Mouse (Mus musculus) left cerebral cortex, postnatal 36 days (tissue): ENCODE results near the gene Pcx. TPM values are rescaled to one million over a fixed set of nuclear protein-coding genes. Genes with fewer than 3 reads are reported as not detected.

Experiments used
- DNase-seq, 2 experiments: peaks; one replicate each; pipeline ENCODE4 v3.0.0; 2021 to 2022; ENCODE audit warnings: low spot score in 2 of 2, mixed read lengths in 1 of 2
- intact Hi-C: fragments of 180-260 bp; cut with DNase I; formaldehyde crosslinking; loops from one replicate; pipeline ENCODE4 v1.15.1; 2025
- total RNA-seq, 2 experiments: library from RNA; stranded (reverse); gene quantifications; 2 replicates each; pipeline ENCODE4 v1.2.3; 2021

The Pcx gene
- total RNA-seq = 10 to 100 TPM; 73.3 TPM

DNA sequence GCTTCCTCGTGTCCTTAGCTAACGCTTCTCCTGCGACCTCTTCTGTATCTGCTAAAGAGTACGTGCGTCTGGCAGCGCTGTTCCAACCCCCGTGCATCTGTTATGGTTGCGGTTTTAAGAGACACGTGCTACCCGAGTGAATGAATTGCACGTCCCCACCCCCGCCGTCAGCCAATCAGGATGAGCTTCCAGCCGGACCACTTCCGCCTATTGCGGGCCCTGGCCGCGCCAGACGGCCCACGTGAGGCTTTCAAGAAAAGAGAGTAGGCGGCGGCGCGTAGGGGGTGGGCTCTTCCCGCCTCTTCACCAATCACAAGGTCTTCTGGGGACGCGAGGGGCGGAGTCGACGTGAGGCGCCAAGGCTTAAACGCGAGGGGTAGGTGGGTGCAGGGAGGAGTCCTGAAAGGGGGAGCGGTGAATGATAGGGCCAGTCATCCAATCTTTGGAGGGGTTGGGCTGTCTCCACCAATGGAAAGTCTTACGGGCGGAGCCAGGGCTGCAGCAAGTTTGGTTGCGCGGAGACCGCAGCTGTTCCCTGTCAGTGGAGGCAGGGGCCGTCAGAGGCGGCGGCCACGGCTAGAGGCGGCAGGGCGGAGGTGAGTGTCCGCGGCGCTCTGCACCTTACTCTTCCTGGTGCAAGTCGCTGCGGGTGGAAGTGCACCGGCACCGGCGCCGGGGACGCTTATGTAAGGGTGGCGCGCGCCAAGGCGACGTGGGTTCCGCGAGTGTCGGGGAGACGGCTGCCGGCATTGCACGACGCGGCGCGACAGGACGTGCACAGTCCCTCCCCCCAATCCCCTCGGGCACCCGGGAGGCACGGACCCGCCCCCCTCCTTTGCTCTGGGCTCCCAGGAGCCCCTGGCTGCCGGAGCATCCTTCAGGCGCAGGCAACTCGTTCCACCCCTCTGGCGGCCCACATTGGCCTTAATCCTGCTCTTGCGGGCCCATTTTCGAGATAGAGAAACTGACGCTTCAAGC lies at the start of gene Pcx:
TSS of gene Pcx (plus strand) at position 487 of the 978 bp plus-strand sequence.
- DNase-seq = peak; percentile 99
- intact Hi-C loops = loop anchor here (1.0 kb wide), 1 partner anchor 105 kb away; the partner anchor contains the start of gene Lrfn4

DNA sequence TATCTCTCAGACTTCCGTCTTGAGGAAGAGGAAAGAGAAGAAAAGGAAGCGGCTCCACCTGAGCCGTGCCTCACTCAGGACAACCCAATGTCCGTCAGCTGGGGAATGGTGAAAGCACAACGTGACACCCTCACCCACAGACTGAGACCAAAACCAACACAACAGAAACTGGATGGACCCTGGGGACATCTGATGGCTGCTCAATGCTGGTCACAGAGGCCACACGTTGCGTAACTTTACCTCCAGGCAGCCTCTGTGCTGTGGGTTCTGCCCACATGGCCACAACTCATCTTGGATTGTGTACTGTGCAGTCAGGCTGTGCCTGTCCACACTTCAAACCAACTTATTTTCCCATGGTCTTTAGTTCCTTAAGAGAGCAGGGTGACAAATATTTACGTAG lies 48.3 kb upstream of the Pcx start:
- intact Hi-C loops = no loop called here
- no peak for DNase-seq

DNA sequence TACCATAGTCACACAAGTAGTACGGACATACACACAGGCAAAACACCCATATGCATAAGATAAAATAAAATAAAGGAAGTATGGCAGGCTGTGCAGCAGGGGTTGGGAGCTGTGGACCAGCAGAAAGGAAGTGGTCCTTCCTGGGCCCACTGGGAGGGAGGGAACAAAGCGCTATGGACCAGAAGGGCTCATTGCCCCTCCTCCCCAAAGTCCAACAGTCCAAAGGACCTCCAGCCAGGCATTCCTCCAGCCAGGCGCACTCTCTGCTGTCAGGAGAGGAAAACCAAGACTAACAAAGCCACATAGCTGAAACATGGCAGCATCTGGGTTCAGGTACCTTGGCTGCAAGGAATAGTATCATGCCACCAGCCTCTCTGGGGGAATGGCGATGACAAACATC lies 45.6 kb upstream of the Pcx start:
- no peak for DNase-seq
- intact Hi-C loops = no loop called here

GRCm38 (mm10) chr19:4468363-4468762 lies 41.9 kb upstream of the Pcx start:
- intact Hi-C loops = no loop called here
- DNase-seq = no peak

DNA sequence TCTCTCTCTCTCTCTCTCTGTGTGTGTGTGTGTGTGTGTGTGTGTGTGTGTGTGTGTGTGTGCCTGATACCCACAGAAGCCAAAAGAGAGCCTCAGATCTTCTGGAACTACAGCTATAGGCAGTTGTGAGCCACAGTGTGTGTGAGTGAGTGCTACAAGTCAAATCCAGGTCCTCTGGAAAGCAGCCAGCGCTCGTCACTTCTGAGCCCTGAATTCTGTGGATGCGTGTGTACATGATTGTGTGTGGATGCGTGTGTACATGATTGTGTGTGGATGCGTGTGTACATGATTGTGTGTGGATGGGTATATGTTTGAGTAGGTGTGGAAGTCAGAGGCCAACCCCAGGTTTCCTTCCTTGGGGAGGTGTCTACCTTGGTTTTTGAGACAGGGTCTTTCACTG lies 36.7 kb upstream of the Pcx start:
- intact Hi-C loops = no loop called here
- DNase-seq = no peak

DNA sequence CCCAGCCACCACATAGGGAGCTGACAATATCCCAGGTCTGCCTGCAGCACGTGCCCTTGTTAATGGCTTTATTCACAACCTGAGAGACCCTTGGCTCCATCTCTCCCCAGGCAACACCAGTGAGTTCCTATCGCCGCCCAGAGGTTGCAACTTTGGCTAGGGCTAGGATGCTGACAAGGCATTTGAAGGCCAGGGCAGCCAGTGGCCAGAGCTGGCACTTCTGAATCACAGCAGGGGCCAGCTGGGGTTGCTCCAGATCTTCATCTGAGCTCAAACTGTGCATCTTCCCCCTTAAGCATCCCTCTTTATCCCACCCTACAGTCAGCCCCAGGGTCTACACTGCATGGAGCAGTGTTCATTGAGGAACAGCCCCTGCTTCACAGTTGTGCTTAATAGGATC lies 35.5 kb upstream of the Pcx start:
- DNase-seq = no peak
- intact Hi-C loops = no loop called here

GRCm38 (mm10) chr19:4475224-4475925 lies 34.9 kb upstream of the Pcx start:
- peak; percentile 27 to 47 for DNase-seq
- intact Hi-C loops = no loop called here

DNA sequence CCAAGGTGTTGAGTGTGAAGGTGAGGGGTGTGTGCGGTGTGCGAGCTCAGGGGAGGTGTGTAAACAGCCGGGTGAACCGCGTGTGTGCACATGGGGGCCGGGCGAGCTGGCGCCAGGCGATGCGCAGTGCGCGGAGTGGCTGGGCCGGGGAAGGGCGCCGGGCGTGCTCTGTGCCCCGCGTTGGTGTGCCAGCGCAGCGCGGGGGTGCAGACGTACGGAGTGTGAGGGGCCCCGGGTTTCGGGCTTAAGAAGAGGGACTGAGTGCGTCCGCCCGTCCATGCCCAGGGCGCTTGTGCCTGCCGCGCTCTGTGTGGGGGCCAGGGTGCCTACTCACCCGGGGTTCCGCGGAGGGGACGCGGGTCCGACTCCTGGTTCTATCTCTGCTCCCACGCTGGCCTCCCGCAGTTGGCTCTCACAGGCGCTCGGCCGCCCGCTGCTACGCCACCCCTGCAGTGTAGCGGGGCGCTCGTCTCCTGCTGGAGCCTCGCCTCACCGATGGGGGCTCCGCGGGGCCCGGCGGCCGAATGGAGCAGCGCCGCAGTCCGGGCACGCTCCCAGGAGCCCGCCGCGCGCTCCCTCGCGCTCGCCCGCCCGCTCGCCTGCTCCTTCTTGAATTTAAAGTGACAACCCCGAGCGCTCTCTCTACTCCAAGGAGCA lies 33.5 kb upstream of the Pcx start:
- DNase-seq = peak; percentile 69 to 82
- intact Hi-C loops = loop anchor here (2.0 kb wide), 1 partner anchor 80 kb away; no protein-coding TSS in a partner anchor

GRCm38 (mm10) chr19:4477345-4478189 lies 32.7 kb upstream of the Pcx start, which contains the start of gene Syt12:
TSS of gene Syt12 (minus strand) at chr19:4477447.
- intact Hi-C loops = loop anchor here (2.0 kb wide), 1 partner anchor 81 kb away; no protein-coding TSS in a partner anchor

DNA sequence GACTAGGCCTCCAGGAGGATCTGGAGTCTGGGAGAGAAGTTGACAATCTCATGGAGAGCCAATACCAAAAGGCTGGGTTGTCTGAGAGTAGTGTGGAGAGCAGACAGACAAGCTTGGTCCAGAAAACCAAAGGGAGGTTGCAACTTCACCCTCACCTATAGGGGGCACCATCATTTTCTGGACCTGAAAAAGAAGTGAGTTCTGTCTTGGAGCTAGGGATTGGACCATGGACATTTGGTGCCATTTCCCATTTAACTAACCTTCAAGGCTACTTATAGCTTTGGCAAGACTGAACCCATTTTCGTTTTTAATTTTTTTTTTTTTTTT lies 32.1 kb upstream of the Pcx start:
- no peak for DNase-seq
- intact Hi-C loops = no loop called here

More at GRCm38 (mm10) chr19:4477345-4478189, 32.7 kb upstream of the Pcx start, which contains the start of gene Syt12:
- peak; percentile 50 to 53 for DNase-seq

GRCm38 (mm10) chr19:4480041-4480440 lies 30.2 kb upstream of the Pcx start:
- intact Hi-C loops = no loop called here
- DNase-seq = no peak

- intact Hi-C loops = no loop called here
Measured at GRCm38 (mm10) chr19:4481326-4481725, 28.9 kb upstream of the Pcx start.

DNA sequence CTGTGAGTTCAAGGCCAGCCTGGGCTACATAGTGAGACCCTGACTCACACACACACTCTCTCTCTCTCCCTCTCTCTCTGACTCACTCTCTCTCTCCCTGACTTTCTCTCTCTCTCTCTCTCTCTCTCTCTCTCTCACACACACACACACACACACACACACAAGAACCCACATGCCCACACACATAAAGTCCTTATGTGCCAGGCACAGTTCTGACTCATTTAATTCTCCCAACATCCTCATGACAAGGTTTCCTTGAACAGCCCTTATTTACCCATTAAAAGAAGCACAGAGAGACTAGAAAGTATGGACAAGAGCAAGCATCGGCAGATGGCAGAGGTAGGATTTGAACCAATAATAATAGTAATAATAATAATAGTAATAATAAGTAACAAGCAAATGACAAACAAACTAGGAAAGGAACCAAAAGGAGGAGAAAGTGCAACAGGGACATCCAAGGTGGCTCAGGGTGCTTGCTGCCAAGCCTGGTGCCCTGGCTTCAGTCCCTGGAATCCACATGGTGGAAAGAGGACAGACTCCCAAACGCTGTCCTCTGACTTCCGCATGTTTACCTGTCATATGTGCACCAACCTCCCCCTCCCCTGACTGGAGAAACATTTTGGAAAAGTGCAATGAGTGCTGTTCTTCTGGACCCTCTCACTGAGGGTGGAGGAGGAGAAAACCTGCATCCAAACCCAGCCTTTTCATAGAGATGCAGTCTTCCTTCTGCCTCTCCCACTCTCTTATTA lies 28.0 kb upstream of the Pcx start:
- no peak for DNase-seq
- intact Hi-C loops = no loop called here

More at GRCm38 (mm10) chr19:4481326-4481725, 28.9 kb upstream of the Pcx start:
- peak; percentile 63 to 67 for DNase-seq

DNA sequence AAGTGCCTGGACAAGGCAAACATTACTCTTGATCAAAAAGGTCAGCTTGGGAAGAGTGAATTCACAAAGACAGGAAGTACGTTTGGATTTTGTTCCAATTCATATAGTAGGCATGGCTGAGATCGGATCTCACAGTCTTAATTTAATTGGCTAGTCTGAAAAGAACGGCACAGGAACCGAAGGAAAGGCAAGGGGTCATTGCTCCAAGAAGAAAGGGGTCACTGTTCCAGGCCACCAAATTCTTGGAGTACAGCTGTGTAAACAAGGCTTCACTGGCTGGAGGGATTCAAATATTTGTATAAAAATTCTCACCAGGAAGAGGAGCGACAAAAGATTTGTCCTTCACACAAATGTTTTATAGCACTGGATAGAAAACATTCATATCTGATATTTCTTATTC lies 25.3 kb upstream of the Pcx start:
- intact Hi-C loops = no loop called here
- no peak for DNase-seq

- intact Hi-C loops = no loop called here
- DNase-seq = no peak
Measured at GRCm38 (mm10) chr19:4487877-4488276, 22.4 kb upstream of the Pcx start.

- intact Hi-C loops = no loop called here
Measured at GRCm38 (mm10) chr19:4491080-4491695, 19.1 kb upstream of the Pcx start.

DNA sequence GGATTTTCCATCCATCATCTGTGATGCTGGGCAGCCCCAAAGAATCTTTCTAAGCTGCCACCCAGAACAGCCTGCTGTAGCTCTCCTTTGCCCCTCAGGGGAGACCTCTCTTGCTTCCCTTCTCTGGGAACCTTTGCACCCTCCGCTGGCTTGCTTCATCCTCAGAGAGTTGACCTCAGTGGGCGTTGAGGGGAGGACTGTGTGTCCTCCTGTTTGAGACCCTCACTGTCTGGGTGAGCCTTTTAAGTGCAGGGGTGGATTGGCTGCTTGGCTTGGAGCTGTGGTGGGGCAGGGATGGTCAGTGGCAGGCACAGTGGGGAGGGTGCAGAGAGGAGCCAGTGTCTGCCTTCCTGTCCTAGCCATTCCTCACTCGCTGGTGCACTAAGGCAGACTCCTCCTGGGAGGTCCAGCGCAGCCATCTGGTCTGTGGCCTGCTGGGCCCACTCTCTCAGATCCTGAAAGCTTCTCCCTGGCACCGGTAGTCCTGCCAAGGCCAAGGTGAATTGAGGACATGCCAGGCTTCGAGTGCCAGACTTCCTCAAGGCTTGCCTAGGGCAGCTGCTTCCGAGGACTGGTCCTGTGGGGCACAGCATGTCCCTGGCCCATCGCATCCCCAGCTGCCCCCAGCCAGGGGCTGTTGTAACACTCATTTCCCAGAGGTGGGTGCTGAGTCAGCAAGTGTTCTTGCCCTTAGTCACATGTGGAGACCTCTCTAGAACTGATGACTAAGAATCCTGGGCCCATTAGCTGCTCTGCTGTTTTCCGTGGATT lies 17.6 kb upstream of the Pcx start:
- intact Hi-C loops = no loop called here
- peak; percentile 25 to 27 for DNase-seq

More at GRCm38 (mm10) chr19:4491080-4491695, 19.1 kb upstream of the Pcx start:
- no peak for DNase-seq
